Mouse (Mus musculus) ES-Bruce4 (cell line): ENCODE results near the gene Colca2. TPM values are rescaled to one million over a fixed set of nuclear protein-coding genes. Genes with fewer than 3 reads are reported as not detected.

Experiments
- H3K27ac ChIP-seq: 2 replicates; pipeline ENCODE4 v1.5.1; 2012; ENCODE audit warnings: low read length, inconsistent platforms; ENCODE audit not compliant: insufficient read depth
- H3K27me3 ChIP-seq: 2 replicates; pipeline ENCODE4 v1.6.1; 2012; ENCODE audit warnings: mild to moderate bottlenecking, low read length, inconsistent platforms; ENCODE audit not compliant: control insufficient read depth, poor library complexity, insufficient read depth, severe bottlenecking
- H3K36me3 ChIP-seq: 2 replicates; pipeline ENCODE4 v1.6.1; 2012; ENCODE audit warnings: inconsistent platforms, mild to moderate bottlenecking, low read length, moderate library complexity; ENCODE audit not compliant: control insufficient read depth, poor library complexity, insufficient read depth, severe bottlenecking
- H3K4me1 ChIP-seq: one replicate; pipeline ENCODE4 v1.8.1; 2011; ENCODE audit warnings: low read length; ENCODE audit not compliant: control insufficient read depth, insufficient read depth
- H3K4me3 ChIP-seq: 2 replicates; pipeline ENCODE4 v1.5.1; 2011; ENCODE audit warnings: low read depth, mild to moderate bottlenecking, low read length
- H3K9ac ChIP-seq: 2 replicates; pipeline ENCODE4 v1.6.1; 2012; ENCODE audit warnings: low read depth, mild to moderate bottlenecking, inconsistent platforms; ENCODE audit not compliant: poor library complexity, severe bottlenecking
- H3K9me3 ChIP-seq: replicated peaks from 2 replicates; pipeline ENCODE4 v1.6.1; 2012; ENCODE audit warnings: mild to moderate bottlenecking, low read length, inconsistent platforms; ENCODE audit not compliant: control insufficient read depth, poor library complexity, insufficient read depth, severe bottlenecking
- CTCF ChIP-seq: IDR thresholded peaks from one replicate; pipeline ENCODE4 v1.8.1; 2011; ENCODE audit warnings: low read depth, low read length
- EP300 ChIP-seq: IDR thresholded peaks from 2 replicates; pipeline ENCODE4 v1.6.1; 2011; ENCODE audit warnings: low read depth, low read length; ENCODE audit not compliant: insufficient read depth
- POLR2A ChIP-seq: IDR thresholded peaks from one replicate; pipeline ENCODE4 v1.8.1; 2011; ENCODE audit warnings: low read length; ENCODE audit not compliant: insufficient read depth
- polyA plus RNA-seq: library from polyadenylated mRNA; stranded (reverse); fragments of >200 nt; gene quantifications from 2 replicates; pipeline ENCODE4 v1.2.4, GENCODE M21; 2011; ENCODE audit warnings: low read depth; ENCODE audit not compliant: missing spikeins, insufficient read depth, insufficient read length

The Colca2 gene
- polyA plus RNA-seq, 1 experiment: 0.48 TPM

DNA sequence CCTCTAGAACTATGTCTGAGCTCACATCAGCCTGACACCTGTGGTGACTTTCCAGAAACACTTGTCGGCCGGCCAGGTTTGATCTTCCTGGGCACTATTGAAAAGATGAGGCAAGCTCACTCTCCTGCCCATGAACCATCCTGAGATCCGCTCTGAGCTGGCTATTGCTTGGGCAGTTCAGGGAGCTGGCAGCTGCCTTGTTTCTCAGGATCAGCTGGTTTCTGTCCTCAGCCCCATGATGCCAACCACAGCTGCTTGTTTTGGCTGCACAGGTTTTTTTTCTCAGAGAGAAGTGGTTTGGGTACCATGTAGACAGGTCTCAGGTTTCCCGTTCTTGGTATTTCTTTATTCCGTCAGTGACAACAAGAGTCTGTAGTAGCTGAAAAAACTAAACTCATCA lies 19.9 kb downstream of the Colca2 start:
- no peaks in the 10 kb centered on the region for H3K36me3 ChIP-seq
- TF ChIP-seq EP300: no peak
- no peak for TF ChIP-seq CTCF
- TF ChIP-seq POLR2A: no peak
- H3K4me1 ChIP-seq: peaks cover 3% of the 10 kb centered on the region
- no peak overlapping the region for H3K27ac ChIP-seq
- no peaks in the 10 kb centered on the region for H3K9me3 ChIP-seq
- no peak overlapping the region for H3K4me3 ChIP-seq
- H3K9ac ChIP-seq: no peak overlapping the region
- no peaks in the 10 kb centered on the region; the same call in 1 of the 2 replicates for H3K27me3 ChIP-seq

DNA sequence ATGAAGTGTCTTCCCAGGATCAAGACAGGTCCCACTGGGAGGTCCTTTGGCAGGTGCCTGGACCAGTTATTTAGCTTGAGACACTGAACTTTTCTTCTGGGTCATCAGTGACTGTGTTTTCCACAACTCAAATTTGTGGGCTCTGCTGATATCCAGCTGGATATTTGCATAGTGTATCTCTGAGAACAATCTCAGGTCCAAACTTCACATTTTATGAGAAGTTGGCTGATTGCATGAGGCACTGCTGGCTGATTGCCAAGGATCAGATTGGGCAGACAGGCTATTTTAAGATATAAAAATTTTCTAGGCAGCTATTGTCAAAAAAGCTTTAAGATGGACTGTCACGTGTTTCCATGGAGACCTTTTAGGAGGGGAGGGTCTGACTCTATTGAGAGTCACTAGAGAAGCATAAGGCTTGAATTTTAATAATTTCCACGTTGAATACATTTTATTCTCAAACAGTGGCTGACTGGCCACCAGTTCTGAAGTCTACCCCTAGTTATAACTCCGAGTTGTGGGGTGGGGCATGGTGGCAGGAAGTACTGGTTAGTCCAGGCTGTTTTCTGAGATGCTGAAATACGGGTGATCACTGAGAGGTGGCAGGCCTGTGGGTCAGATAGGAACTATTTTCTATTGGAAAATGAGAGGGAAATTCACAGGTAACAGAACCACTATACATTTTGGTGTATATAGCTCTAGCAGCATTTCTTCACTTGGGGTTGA lies 21.4 kb downstream of the Colca2 start:
- Histone ChIP-seq H3K9ac (no peak overlapping the region), H3K9me3 (no peaks in the 10 kb centered on the region), H3K27me3 (no peaks in the 10 kb centered on the region; the same call in 1 of the 2 replicates), H3K27ac (no peak overlapping the region), H3K36me3 (no peaks in the 10 kb centered on the region), H3K4me3 (no peak overlapping the region), H3K4me1 (peaks cover 4% of the 10 kb centered on the region)
- TF ChIP-seq EP300: no peak
- TF ChIP-seq POLR2A: no peak
- no peak for TF ChIP-seq CTCF

DNA sequence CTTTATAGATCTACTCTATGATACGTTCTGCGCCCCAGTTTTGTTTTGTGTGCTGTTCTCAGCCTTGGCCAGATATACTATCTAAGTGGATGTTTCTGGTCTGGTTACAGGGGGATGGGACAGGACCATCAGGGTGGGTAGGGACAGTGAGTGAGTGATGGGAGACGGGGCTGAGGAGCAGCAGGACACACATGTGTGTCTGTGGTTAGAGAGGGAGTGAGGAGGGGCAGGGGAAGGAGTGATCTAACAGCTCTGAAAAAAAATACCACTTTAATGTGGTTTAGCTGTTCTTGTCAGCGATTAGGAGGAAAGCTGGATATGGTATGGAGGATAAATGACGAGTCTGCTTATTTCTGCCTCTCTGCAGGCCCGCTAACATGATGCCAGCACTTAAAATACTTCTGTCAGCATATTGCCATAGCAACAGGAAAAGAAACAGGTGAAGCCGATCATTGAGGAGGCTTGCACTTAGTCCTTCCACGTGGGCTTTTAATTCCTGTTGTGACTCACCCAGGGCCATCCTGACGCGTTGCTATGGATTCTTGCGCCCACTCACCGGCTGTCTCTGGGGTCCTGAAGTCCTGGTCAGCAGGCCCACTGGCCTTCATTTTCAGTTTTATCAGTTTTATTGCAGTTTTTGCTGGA lies 39.5 kb downstream of the Colca2 start:
- no peak for TF ChIP-seq CTCF
- H3K4me3 ChIP-seq: no peak overlapping the region
- no peak overlapping the region for H3K9ac ChIP-seq
- no peaks in the 10 kb centered on the region for H3K9me3 ChIP-seq
- no peaks in the 10 kb centered on the region for H3K4me1 ChIP-seq
- no peak overlapping the region for H3K27ac ChIP-seq
- H3K27me3 ChIP-seq: no peaks in the 10 kb centered on the region
- H3K36me3 ChIP-seq: no peaks in the 10 kb centered on the region

DNA sequence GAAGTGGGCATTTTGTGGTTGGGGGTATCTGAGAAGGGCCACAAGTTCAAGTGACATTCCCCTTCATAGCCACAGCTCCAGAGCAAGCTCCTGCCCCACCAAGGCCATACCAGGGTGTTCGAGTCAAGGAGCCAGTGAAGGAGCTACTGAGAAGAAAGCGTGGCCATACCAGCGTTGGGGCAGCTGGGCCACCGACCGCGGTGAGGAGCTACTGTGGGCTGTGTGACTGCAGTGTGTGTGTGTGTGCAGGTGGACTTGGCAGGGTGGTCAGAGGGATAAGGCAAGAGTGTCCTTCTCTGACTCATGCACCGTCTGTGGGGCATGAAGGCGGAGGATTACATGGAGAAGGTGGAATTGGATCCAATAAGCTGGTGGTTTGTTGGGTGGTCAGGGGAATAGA lies 46.2 kb downstream of the Colca2 start:
- Histone ChIP-seq H3K9me3 (no peaks in the 10 kb centered on the region), H3K27me3 (no peaks in the 10 kb centered on the region), H3K4me1 (no peaks in the 10 kb centered on the region), H3K36me3 (no peaks in the 10 kb centered on the region), H3K27ac (no peak overlapping the region), H3K9ac (no peak overlapping the region), H3K4me3 (no peak overlapping the region)
- no peak for TF ChIP-seq POLR2A
- TF ChIP-seq CTCF: no peak
- TF ChIP-seq EP300: no peak

DNA sequence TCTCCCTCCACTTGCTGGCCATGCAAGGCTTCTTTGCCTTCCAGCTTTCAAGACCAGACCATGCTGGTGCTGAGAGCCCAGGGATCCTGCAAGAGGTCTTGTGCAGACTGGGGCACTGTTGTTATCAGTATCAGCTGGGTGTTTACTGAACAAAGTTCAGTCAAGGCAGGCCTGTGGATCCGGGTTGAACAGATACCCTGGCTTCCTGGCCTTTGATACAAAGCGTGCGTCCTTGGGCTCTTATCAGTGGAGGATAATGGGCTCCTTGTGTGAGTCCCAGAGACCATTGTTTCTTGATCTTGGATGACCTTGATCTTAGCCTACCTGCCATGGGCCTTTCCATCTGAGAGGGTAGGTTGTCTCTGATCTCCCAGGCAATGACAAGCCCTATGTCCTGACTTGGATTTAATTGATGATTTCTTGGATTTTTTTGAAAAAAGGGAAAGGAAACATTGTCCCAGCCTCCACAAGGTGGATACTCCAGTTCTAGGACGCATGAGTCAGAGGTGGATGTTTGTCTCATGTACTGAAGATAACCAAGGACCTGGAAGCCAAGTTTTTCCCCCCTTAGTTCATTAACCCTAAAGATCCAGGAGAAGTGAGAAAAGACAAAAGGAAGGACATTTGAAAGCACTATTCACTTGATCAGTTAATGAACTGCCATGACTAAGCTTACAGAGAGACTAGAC lies 47.5 kb downstream of the Colca2 start:
- no peaks in the 10 kb centered on the region for H3K36me3 ChIP-seq
- no peak overlapping the region for H3K27ac ChIP-seq
- no peaks in the 10 kb centered on the region for H3K27me3 ChIP-seq
- H3K9ac ChIP-seq: no peak overlapping the region
- no peak overlapping the region for H3K4me3 ChIP-seq
- no peaks in the 10 kb centered on the region for H3K9me3 ChIP-seq
- no peak for TF ChIP-seq EP300
- no peak for TF ChIP-seq POLR2A
- no peak for TF ChIP-seq CTCF
- no peaks in the 10 kb centered on the region for H3K4me1 ChIP-seq

DNA sequence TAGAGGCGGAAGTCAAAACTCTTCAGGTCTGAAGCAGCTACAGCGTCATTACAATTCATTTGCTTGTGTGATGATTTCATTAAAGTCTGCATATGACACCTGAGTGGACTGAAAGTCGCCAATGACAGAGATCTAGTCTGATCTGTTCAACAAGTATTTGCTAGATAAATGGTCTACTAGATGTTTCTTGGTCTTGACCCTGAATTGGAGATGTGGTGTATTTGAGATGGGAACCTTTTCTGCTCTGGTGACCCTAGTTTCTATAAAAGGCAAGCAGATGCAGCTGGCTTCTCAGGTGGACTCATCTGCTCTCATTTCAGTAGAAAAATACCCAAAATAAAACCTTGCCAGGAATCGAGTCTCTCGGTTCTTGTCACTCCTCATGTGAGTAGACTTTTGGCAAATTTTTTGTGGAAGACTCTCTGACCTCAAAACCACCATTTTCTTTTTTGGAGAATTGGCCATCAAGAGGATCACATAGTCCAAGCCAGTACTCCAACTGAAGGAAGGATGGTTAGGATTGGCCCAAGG lies 52.7 kb downstream of the Colca2 start:
- H3K27me3 ChIP-seq: no peaks in the 10 kb centered on the region
- no peak for TF ChIP-seq POLR2A
- no peak for TF ChIP-seq CTCF
- no peak for TF ChIP-seq EP300
- no peaks in the 10 kb centered on the region for H3K9me3 ChIP-seq
- no peaks in the 10 kb centered on the region for H3K4me1 ChIP-seq
- no peak overlapping the region for H3K27ac ChIP-seq
- no peak overlapping the region for H3K9ac ChIP-seq
- H3K36me3 ChIP-seq: no peaks in the 10 kb centered on the region
- no peak overlapping the region for H3K4me3 ChIP-seq

Other genes with a start within 250 kb of the Colca2 start
- gene Btg4, start 217.7 kb downstream of the Colca2 start, polyA plus RNA-seq: not detected in 2 replicates
- gene Layn, start 201.5 kb downstream of the Colca2 start, polyA plus RNA-seq: 2.7 and 3.3 TPM in 2 replicates
- gene 4833427G06Rik, start 176.5 kb downstream of the Colca2 start, polyA plus RNA-seq: not detected in 2 replicates
- not detected in 2 replicates for gene Gm32742, start 113.1 kb downstream of the Colca2 start, polyA plus RNA-seq
- not detected in 2 replicates for gene Pou2af1, start 64.9 kb downstream of the Colca2 start, polyA plus RNA-seq
- gene 1810046K07Rik, start 50.3 kb upstream of the Colca2 start, polyA plus RNA-seq: not detected in 2 replicates